Mouse (Mus musculus) neural tube, embryonic 12.5 days (tissue): ENCODE measurements around the gene Dnah10. TPM values are rescaled to one million over a fixed set of nuclear protein-coding genes. Genes with fewer than 3 reads are reported as not detected.

Experiments used
- ATAC-seq: fragments of 200-750 bp; cut with Nextera tagmentation; 2 replicates; pipeline ENCODE4 v1.8.0; 2017; ENCODE audit warnings: low read depth, mild to moderate bottlenecking, moderate TSS enrichment, moderate library complexity; ENCODE audit not compliant: low FRiP score
- H3K27ac ChIP-seq: fragments of 300-500 bp; sonication (generic); 2 replicates; pipeline ENCODE4 v1.5.1; 2016
- H3K27me3 ChIP-seq: fragments of 300-500 bp; sonication (generic); replicated peaks from 2 replicates; pipeline ENCODE4 v1.6.1; 2016; ENCODE audit warnings: mild to moderate bottlenecking
- H3K36me3 ChIP-seq: fragments of 300-500 bp; sonication (generic); 2 replicates; pipeline ENCODE4 v1.6.1; 2016; ENCODE audit warnings: mild to moderate bottlenecking
- H3K4me1 ChIP-seq: fragments of 300-500 bp; sonication (generic); 2 replicates; pipeline ENCODE4 v1.6.1; 2016
- H3K4me2 ChIP-seq: fragments of 300-500 bp; sonication (generic); replicated peaks from 2 replicates; pipeline ENCODE4 v1.6.1; 2016; ENCODE audit warnings: mild to moderate bottlenecking
- H3K4me3 ChIP-seq: fragments of 300-500 bp; sonication (generic); 2 replicates; pipeline ENCODE4 v1.5.1; 2016
- H3K9ac ChIP-seq: fragments of 300-500 bp; sonication (generic); 2 replicates; pipeline ENCODE4 v1.6.1; 2016; ENCODE audit warnings: mild to moderate bottlenecking
- H3K9me3 ChIP-seq: fragments of 300-500 bp; sonication (generic); 2 replicates; pipeline ENCODE4 v1.6.1; 2016; ENCODE audit warnings: mild to moderate bottlenecking
- WGBS: fragments of 180-500 bp; shearing (Covaris S2); methylation state at CpG from one replicate; pipeline ENCODE4 v1.1.7; 2016; 5-methylcytosine and 5-hydroxymethylcytosine counted together
- polyA plus RNA-seq: library from polyadenylated mRNA; unstranded; fragments of >200 nt; fragmentation: Nextera tagmentation; extraction: Ambion mirVana; gene quantifications from 2 replicates; pipeline ENCODE4 v1.2.1, GENCODE M21; 2016

Gene Dnah10
- polyA plus RNA-seq, result 0.15 and 0.18 TPM in 2 replicates

DNA sequence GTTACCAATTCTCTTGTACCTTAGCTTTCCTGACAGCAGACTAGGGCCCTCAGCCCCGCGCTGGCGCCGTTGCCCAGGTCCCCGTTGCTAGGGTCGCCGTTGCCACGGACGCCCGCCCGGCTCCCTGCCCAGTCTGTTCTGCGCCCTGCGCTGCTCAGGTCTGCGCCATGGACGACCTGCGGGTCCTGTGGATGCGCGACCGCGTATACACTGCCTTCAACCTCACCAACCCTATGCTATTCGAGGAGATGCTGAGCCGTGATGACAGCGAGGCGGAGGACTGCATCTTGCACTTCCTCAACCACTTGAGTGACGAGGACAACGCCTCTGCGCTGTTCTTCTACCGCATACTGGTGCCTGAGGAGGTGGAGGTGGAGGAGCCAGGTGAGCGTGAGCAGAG, at the start of gene Dnah10:
Gene Dnah10, plus strand, starts transcription at position 89 of the 400 bp plus-strand sequence.
- H3K4me2 ChIP-seq, result 0 out of 2 replicates have a peak within 1 kb of the TSS, but pooled peaks have one; percentile 12
- H3K27me3 ChIP-seq, result no peaks in the 10 kb centered on the region; the same call in 1 of the 2 replicates
- ATAC-seq, result no peak
- H3K36me3 ChIP-seq, result peaks cover 37% of the 10 kb centered on the region
- no peak within 1 kb of the TSS for H3K27ac ChIP-seq
- peaks cover 11% of the 10 kb centered on the region for H3K4me1 ChIP-seq
- 9% methylated on average over 29 of the region's 29 CpGs for WGBS
- H3K4me3 ChIP-seq, result no peak within 1 kb of the TSS
- H3K9me3 ChIP-seq, result no peaks in the 10 kb centered on the region
- H3K9ac ChIP-seq, result no peak within 1 kb of the TSS

DNA sequence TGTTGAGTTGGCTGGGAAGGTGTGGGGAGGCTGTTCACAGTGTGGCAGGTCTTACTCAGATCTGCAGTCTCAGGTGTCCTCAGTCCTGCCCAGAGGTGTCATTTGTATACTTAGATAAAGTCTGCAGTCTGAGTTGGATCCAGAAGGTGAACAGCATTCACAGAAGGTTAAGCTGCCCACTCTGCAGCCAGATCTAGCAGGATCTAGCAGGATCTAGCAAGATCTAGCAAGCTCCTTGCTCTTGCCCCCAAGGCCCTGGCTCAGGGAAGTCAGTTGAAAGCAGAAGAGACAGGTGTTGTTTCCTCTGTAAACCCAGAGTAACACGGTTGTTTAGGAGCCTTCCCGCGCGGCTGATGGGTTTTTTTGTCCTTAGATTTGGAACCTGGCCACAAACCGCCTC, 11.1 kb upstream of the Dnah10 start:
- no peaks in the 10 kb centered on the region for H3K27me3 ChIP-seq
- no peak for ATAC-seq

DNA sequence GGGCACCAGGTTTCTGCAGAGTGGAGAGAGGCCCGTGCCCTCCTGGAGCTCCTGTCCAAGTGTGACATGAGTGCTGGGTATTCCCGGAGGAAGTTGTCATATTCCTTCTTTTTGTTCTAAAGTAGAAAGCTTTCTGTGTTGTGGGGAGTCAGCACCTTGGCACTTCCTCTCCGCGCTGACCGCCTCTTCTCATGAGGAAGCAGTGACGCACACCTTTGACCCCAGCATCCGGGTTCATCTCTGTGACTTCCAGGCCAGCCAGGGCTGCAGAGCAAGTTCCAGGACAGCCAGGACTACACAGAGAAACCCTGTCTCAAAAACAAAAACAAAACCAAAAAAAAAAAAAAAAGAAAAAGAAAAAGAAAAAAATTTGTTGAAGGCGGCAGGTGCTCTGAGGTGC, 9.8 kb upstream of the Dnah10 start:
- Histone ChIP-seq H3K4me2 (no peak overlapping the region), H3K27me3 (no peaks in the 10 kb centered on the region), H3K9ac (no peak overlapping the region), H3K27ac (no peak overlapping the region), H3K4me1 (no peaks in the 10 kb centered on the region), H3K36me3 (peaks cover 95% of the 10 kb centered on the region), H3K9me3 (no peaks in the 10 kb centered on the region), H3K4me3 (no peak overlapping the region)
- no peak for ATAC-seq
- 91% methylated on average over 8 of the region's 8 CpGs for WGBS

More for the DNA sequence above, 11.1 kb upstream of the Dnah10 start:
- Histone ChIP-seq H3K9me3 (no peaks in the 10 kb centered on the region), H3K4me3 (no peak overlapping the region), H3K4me2 (no peak overlapping the region), H3K4me1 (no peaks in the 10 kb centered on the region), H3K9ac (no peak overlapping the region), H3K27ac (no peak overlapping the region), H3K36me3 (peaks cover 81% of the 10 kb centered on the region)
- WGBS, result 91% methylated on average over 5 of the region's 5 CpGs

DNA sequence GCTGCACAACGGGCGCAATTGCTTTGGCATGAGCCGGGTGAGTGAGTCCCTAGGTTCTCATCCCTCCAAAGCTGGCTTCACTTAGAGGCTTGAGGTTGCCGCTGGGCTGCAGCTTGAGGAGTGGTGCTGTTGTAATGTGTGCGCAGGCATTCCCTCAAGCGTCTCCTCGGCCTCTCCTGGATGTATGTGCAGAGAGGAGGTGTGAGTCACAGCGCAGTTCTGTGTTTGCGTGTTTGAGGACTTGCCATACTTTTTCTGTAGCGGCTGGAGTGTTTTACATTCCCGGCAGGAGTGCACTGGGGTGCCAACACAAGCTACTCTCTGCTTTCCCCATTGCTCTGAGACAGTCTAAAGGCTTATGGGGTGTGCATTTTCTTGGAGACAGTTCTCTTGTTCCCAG, 6.9 kb upstream of the Dnah10 start:
- 93% methylated on average over 11 of the region's 11 CpGs for WGBS
- Histone ChIP-seq H3K27ac (no peak overlapping the region), H3K9me3 (no peaks in the 10 kb centered on the region), H3K9ac (no peak overlapping the region), H3K4me1 (no peaks in the 10 kb centered on the region), H3K27me3 (no peaks in the 10 kb centered on the region), H3K4me3 (no peak overlapping the region), H3K36me3 (peaks cover 96% of the 10 kb centered on the region), H3K4me2 (no peak overlapping the region)
- ATAC-seq, result no peak

GRCm38 (mm10) chr5:124718396-124718795, 6.5 kb upstream of the Dnah10 start:
- no peak for ATAC-seq
- H3K4me3 ChIP-seq, result no peak overlapping the region
- H3K36me3 ChIP-seq, result peaks cover 96% of the 10 kb centered on the region
- WGBS, result 92% methylated on average over 7 of the region's 7 CpGs
- no peaks in the 10 kb centered on the region for H3K9me3 ChIP-seq
- no peak overlapping the region for H3K4me2 ChIP-seq
- no peaks in the 10 kb centered on the region for H3K4me1 ChIP-seq
- H3K27me3 ChIP-seq, result no peaks in the 10 kb centered on the region
- no peak overlapping the region for H3K27ac ChIP-seq
- no peak overlapping the region for H3K9ac ChIP-seq

GRCm38 (mm10) chr5:124723125-124723524, 1.8 kb upstream of the Dnah10 start:
- no peak for ATAC-seq
- peaks cover 55% of the 10 kb centered on the region for H3K36me3 ChIP-seq

GRCm38 (mm10) chr5:124729662-124730206, 4.8 kb downstream of the Dnah10 start:
- H3K36me3 ChIP-seq, result no peaks in the 10 kb centered on the region
- peaks cover 10% of the 10 kb centered on the region for H3K4me1 ChIP-seq
- no peaks in the 10 kb centered on the region for H3K9me3 ChIP-seq
- H3K27ac ChIP-seq, result no peak overlapping the region
- H3K9ac ChIP-seq, result peak overlapping the region; percentile 42; the same call in 1 of the 2 replicates
- 13% methylated on average over 21 of the region's 21 CpGs for WGBS
- H3K4me3 ChIP-seq, result peak overlapping the region; percentile 16
- H3K27me3 ChIP-seq, result no peaks in the 10 kb centered on the region; the same call in 1 of the 2 replicates
- no peak for ATAC-seq
- H3K4me2 ChIP-seq, result peak overlapping the region; percentile 54

More at GRCm38 (mm10) chr5:124723125-124723524, 1.8 kb upstream of the Dnah10 start:
- H3K9me3 ChIP-seq, result no peaks in the 10 kb centered on the region
- no peak overlapping the region for H3K9ac ChIP-seq
- no peak overlapping the region for H3K27ac ChIP-seq
- no peak overlapping the region for H3K4me3 ChIP-seq
- H3K4me2 ChIP-seq, result no peak overlapping the region
- H3K4me1 ChIP-seq, result peaks cover 5% of the 10 kb centered on the region
- H3K27me3 ChIP-seq, result no peaks in the 10 kb centered on the region; the same call in 1 of the 2 replicates
- 94% methylated on average over 6 of the region's 6 CpGs for WGBS

DNA sequence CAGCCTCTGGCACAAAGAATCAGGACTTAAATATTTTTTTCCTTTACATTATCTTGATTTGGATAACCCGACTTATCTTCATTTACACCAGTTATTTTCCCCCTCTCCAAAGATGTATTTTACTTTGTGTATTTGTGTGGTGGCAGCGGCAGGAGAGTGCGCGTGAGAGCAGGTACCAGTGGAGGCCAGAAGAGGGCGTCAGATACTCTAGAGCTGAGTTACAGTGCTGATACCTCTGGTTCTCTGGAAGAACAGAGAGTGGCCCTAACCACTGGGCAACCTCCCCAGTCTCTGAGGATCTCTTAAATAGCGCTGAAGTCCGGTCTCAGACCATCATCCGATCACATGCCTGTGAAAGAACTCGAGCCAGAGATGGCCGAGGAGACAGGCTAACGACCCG, 9.1 kb downstream of the Dnah10 start:
- H3K9ac ChIP-seq, result no peak overlapping the region
- no peaks in the 10 kb centered on the region; the same call in 1 of the 2 replicates for H3K27me3 ChIP-seq
- H3K36me3 ChIP-seq, result no peaks in the 10 kb centered on the region
- no peaks in the 10 kb centered on the region for H3K9me3 ChIP-seq
- no peak for ATAC-seq
- no peak overlapping the region for H3K4me3 ChIP-seq
- H3K4me1 ChIP-seq, result 0 out of 2 replicates have a peak, but pooled peaks cover 6% of the 10 kb centered on the region
- H3K27ac ChIP-seq, result no peak overlapping the region
- no peak overlapping the region for H3K4me2 ChIP-seq
- 93% methylated on average over 12 of the region's 12 CpGs for WGBS

DNA sequence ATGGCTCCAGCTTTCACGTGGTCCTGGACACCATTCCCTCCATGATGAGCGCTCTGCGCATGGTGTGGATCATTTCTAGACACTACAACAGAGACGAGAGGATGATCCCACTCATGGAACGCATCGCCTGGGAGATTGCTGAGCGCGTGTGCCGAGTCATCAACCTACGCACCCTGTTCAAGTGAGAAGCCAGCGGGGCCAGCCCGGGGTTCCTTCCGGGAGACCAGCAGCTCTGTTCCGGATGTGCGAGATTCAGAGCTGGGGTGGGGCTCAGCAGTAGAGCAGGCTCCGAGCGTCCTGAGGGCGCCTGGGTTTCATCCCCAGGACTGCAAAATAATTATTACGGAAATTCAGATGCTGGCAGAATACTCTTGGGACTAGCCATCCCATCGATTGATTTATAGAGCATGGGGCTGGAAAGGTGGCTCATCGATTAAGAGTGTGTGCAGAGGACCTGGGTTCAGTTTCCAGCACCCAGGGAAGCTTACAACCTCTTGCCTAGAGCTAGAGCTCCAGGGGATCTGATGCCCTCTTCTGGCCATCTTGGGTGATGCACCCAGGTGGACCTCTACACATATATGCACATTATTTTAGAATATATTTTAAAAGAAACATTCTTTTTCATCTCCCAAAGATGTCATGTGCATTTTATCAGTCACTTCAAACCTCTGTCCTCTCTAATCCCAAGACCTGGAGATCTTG, 17.2 kb downstream of the Dnah10 start:
- 96% methylated on average over 21 of the region's 21 CpGs for WGBS

GRCm38 (mm10) chr5:124743841-124744240, 19.0 kb downstream of the Dnah10 start:
- no peaks in the 10 kb centered on the region for H3K36me3 ChIP-seq
- WGBS, result 84% methylated on average over 3 of the region's 3 CpGs
- no peak overlapping the region for H3K27ac ChIP-seq
- H3K4me2 ChIP-seq, result no peak overlapping the region
- peaks cover 10% of the 10 kb centered on the region for H3K9me3 ChIP-seq
- no peaks in the 10 kb centered on the region for H3K27me3 ChIP-seq
- H3K9ac ChIP-seq, result no peak overlapping the region
- no peak overlapping the region for H3K4me3 ChIP-seq
- no peak for ATAC-seq
- H3K4me1 ChIP-seq, result no peaks in the 10 kb centered on the region

More for the DNA sequence above, 17.2 kb downstream of the Dnah10 start:
- no peak overlapping the region for H3K27ac ChIP-seq
- H3K9ac ChIP-seq, result no peak overlapping the region
- peaks cover 10% of the 10 kb centered on the region for H3K9me3 ChIP-seq
- ATAC-seq, result no peak
- H3K4me2 ChIP-seq, result no peak overlapping the region
- no peak overlapping the region for H3K4me3 ChIP-seq
- no peaks in the 10 kb centered on the region for H3K4me1 ChIP-seq
- H3K27me3 ChIP-seq, result no peaks in the 10 kb centered on the region
- no peaks in the 10 kb centered on the region for H3K36me3 ChIP-seq

- no peak for ATAC-seq
- no peak overlapping the region for H3K4me2 ChIP-seq
- no peak overlapping the region for H3K27ac ChIP-seq
- no peaks in the 10 kb centered on the region for H3K36me3 ChIP-seq
- peaks cover 6% of the 10 kb centered on the region; the same call in 1 of the 2 replicates for H3K9me3 ChIP-seq
- H3K9ac ChIP-seq, result no peak overlapping the region
- H3K4me3 ChIP-seq, result no peak overlapping the region
- H3K4me1 ChIP-seq, result no peaks in the 10 kb centered on the region
- no peaks in the 10 kb centered on the region for H3K27me3 ChIP-seq
- 90% methylated on average over 15 of the region's 15 CpGs for WGBS
Observed at GRCm38 (mm10) chr5:124746220-124746619, 21.3 kb downstream of the Dnah10 start.

- no peak for ATAC-seq
- Histone ChIP-seq H3K36me3 (no peaks in the 10 kb centered on the region), H3K27me3 (no peaks in the 10 kb centered on the region), H3K9ac (no peak overlapping the region), H3K27ac (no peak overlapping the region), H3K9me3 (no peaks in the 10 kb centered on the region), H3K4me1 (no peaks in the 10 kb centered on the region), H3K4me2 (no peak overlapping the region), H3K4me3 (no peak overlapping the region)
- 84% methylated on average over 18 of the region's 18 CpGs for WGBS
Observed at GRCm38 (mm10) chr5:124748296-124748695, 23.4 kb downstream of the Dnah10 start.
